Comparison of ENCODE assay signal across 9 mouse cellular contexts in the genomic region with DNA sequence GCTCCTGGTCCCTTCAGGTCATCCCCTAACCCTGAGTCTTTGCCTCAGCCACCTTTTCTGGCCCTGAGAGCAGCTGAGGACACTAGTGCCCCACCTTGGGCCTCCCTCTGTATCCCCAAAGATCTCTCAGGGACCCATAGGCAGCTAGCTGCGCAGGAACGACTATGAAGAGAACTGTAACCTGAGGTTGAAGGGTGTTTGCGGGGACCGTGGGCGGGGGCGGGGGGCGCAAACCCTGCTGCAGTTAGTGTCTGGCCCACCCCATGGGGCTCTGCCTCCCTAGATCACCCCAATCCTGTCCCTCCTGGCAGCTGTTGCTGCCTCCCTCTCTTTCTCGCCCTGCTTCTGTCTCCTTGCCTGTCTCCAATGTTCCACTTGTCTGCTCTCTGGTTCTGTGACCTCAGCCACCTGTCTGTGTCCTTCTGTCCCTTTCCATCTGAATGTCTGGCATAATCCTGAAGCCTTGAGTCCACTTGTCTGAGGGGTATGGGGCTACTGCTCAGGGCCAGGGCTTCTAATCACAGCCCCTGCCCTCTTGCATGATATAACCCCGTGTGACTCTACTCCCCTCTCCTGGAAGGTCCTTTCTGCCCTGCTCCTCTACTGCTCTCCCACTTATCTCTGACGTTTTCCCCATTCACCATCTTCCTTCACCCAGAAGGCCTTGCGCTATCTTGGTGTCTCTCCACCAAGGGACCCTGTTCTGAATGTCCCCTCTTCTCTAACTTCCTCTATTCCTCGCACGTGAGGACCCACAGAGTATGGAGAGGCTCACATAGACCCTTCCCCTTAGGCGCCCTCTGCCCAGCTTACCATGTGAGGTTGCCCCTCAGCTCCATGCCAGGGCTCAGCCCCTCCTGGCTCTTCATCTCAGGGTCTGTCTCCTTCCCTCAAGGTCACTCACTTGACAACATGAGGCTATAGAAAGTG. TPM values are rescaled to one million over a fixed set of nuclear protein-coding genes. Genes with fewer than 3 reads are reported as not detected.
A peak's percentile ranks its signal among the peaks of the same experiment; 100 is the strongest.
DNase-seq lines count a peak whose midpoint lies in the region; ATAC-seq and TF ChIP-seq lines count a peak whose summit lies in the region.
"Had no signal": no experiment of that assay in that cellular context is flagged by ENCODE, and none has a peak within 500 bp of the region (broad histone marks: within the 10 kb centered on the region; RNA-seq: fewer than 3 reads in every experiment).

No protein-coding gene starts in this region.

- intact Hi-C loops in heart, adult 2 months (cut with DNase I), result loop anchor here (5.0 kb wide), 1 partner anchor 50 kb away; a partner anchor contains a TSS

- DNase-seq in heart, adult 2 months, result peak; percentile 24 to 41
- DNase-seq in heart, adult 8-10 months (ENCODE audit: low spot score), result no peak
- DNase-seq in forebrain, postnatal 0 days, result no peak
- no peak for DNase-seq in embryo, embryonic 9.5 days (ENCODE audit: extremely low spot score)
- DNase-seq in adrenal gland, postnatal 4 days (ENCODE audit: low spot score in 2 of 2), result no peak
- DNase-seq in spleen, adult 18-20 months, result no peak
- DNase-seq: kidney, adult 9 months had no signal

- no peak for ATAC-seq in forebrain, postnatal 0 days
- no peak for ATAC-seq in liver, embryonic 15.5 days (ENCODE audit: insufficient read depth)

- H3K4me3 ChIP-seq in heart, adult 2 months, result peak overlapping the region; percentile 54
- peak overlapping the region; percentile 62 for H3K4me3 ChIP-seq in ES-Bruce4 (ENCODE audit: low read depth, low read length)
- peak overlapping the region; percentile 64 for H3K4me3 ChIP-seq in forebrain, postnatal 0 days (ENCODE audit: low read depth, low read length)
- H3K4me3 ChIP-seq in liver, embryonic 15.5 days (replicated peaks), result peak overlapping the region; percentile 52

- no peak for TF ChIP-seq EP300 in heart, adult 2 months (IDR thresholded peaks at IDR 0.05; ENCODE audit: insufficient read depth, low read depth, low read length)
- no peak for TF ChIP-seq EP300 in ES-Bruce4 (IDR thresholded peaks at IDR 0.05; ENCODE audit: insufficient read depth, low read depth, low read length)

- peak; percentile 44; the same call in 1 of the 2 replicates for TF ChIP-seq POLR2A in heart, adult 2 months (IDR thresholded peaks at IDR 0.05; ENCODE audit: insufficient read depth, low read depth, low read length)
- no peak for TF ChIP-seq POLR2A in ES-Bruce4 (IDR thresholded peaks at IDR 0.05; ENCODE audit: insufficient read depth, low read length)

- 49% methylated on average over 14 of the region's 14 CpGs for WGBS in heart, adult 2 months
- 50% methylated on average over 14 of the region's 14 CpGs for WGBS in forebrain, postnatal 0 days
- WGBS in liver, embryonic 15.5 days (ENCODE audit: insufficient replicate concordance), result 37% methylated on average over 14 of the region's 14 CpGs

- peak overlapping the region; percentile 95 for H3K4me2 ChIP-seq in forebrain, postnatal 0 days (ENCODE audit: low read depth)
- peak overlapping the region; percentile 75 for H3K4me2 ChIP-seq in liver, embryonic 15.5 days

- no peaks in the 10 kb centered on the region for H3K9me3 ChIP-seq in ES-Bruce4 (replicated peaks; ENCODE audit: control insufficient read depth, insufficient read depth, low read length, poor library complexity, severe bottlenecking)
- no peaks in the 10 kb centered on the region for H3K9me3 ChIP-seq in forebrain, postnatal 0 days (ENCODE audit: low read length)
- H3K9me3 ChIP-seq in liver, embryonic 15.5 days (replicated peaks), result no peaks in the 10 kb centered on the region

- peak overlapping the region; percentile 82 for H3K9ac ChIP-seq in heart, adult 2 months (ENCODE audit: low read depth, low read length)
- peak overlapping the region; percentile 49 for H3K9ac ChIP-seq in ES-Bruce4 (ENCODE audit: low read depth, poor library complexity, severe bottlenecking)
- H3K9ac ChIP-seq in forebrain, postnatal 0 days, result peak overlapping the region; percentile 65; the same call in 1 of the 2 replicates
- no peak overlapping the region for H3K9ac ChIP-seq in liver, embryonic 15.5 days

- H3K79me2 ChIP-seq in heart, adult 2 months (replicated peaks; ENCODE audit: control insufficient read depth, insufficient read depth, low read length), result no peaks in the 10 kb centered on the region

- H3K4me1 ChIP-seq in heart, adult 2 months (ENCODE audit: control insufficient read depth, insufficient read depth, low read length), result peaks cover 10% of the 10 kb centered on the region
- no peaks in the 10 kb centered on the region for H3K4me1 ChIP-seq in ES-Bruce4 (ENCODE audit: control insufficient read depth, insufficient read depth, low read length)
- peaks cover 4% of the 10 kb centered on the region; the same call in 1 of the 2 replicates for H3K4me1 ChIP-seq in forebrain, postnatal 0 days (ENCODE audit: insufficient read depth)
- H3K4me1 ChIP-seq in liver, embryonic 15.5 days (replicated peaks), result peaks cover 66% of the 10 kb centered on the region

- H3K27ac ChIP-seq in heart, adult 2 months, result peak overlapping the region; percentile 90
- no peak overlapping the region for H3K27ac ChIP-seq in ES-Bruce4 (ENCODE audit: insufficient read depth, low read length)
- H3K27ac ChIP-seq in forebrain, postnatal 0 days (ENCODE audit: low read depth, low read length), result no peak overlapping the region
- H3K27ac ChIP-seq in liver, embryonic 15.5 days (replicated peaks), result no peak overlapping the region

- H3K36me3 ChIP-seq in heart, adult 2 months (ENCODE audit: control insufficient read depth, insufficient read depth, low read length), result peaks cover 2% of the 10 kb centered on the region; the same call in 1 of the 2 replicates
- H3K36me3 ChIP-seq in ES-Bruce4 (ENCODE audit: control insufficient read depth, insufficient read depth, low read length, poor library complexity, severe bottlenecking), result no peaks in the 10 kb centered on the region
- H3K36me3 ChIP-seq in forebrain, postnatal 0 days (ENCODE audit: insufficient read depth), result no peaks in the 10 kb centered on the region
- no peaks in the 10 kb centered on the region for H3K36me3 ChIP-seq in liver, embryonic 15.5 days (replicated peaks)

- TF ChIP-seq CTCF in heart, adult 2 months (IDR thresholded peaks at IDR 0.05), result no peak
- no peak for TF ChIP-seq CTCF in ES-Bruce4 (IDR thresholded peaks at IDR 0.05; ENCODE audit: low read depth, low read length)
- no peak for TF ChIP-seq CTCF in forebrain, postnatal 0 days (IDR thresholded peaks at IDR 0.05; ENCODE audit: low read depth)

- no peaks in the 10 kb centered on the region for H3K27me3 ChIP-seq in heart, adult 2 months (ENCODE audit: control insufficient read depth, insufficient read depth, low read length)
- H3K27me3 ChIP-seq in ES-Bruce4 (ENCODE audit: control insufficient read depth, insufficient read depth, low read length, poor library complexity, severe bottlenecking), result peaks cover 3% of the 10 kb centered on the region; the same call in 1 of the 2 replicates
- H3K27me3 ChIP-seq in forebrain, postnatal 0 days (ENCODE audit: insufficient read depth, low read length), result 0 out of 2 replicates have a peak, but pooled peaks cover 3% of the 10 kb centered on the region
- peaks cover 66% of the 10 kb centered on the region for H3K27me3 ChIP-seq in liver, embryonic 15.5 days

RNA-seq across cellular contexts. Expression of a gene that starts 0.9 kb away (rescaled TPM):
- 100 to 1,000 TPM; 338 to 388 TPM for total RNA-seq in heart, adult 2 months (2021)
- polyA plus RNA-seq in heart, adult 2 months (2012; rRNA removed), result 197 and 335 TPM in 2 replicates
- total RNA-seq in heart, adult 8-10 months (2022), result 100 to 1,000 TPM; 334 to 410 (median 360) TPM
- polyA plus RNA-seq in ES-Bruce4 (2011; ENCODE audit: insufficient read depth, insufficient read length, low read depth, missing spikeins), result 2.7 and 3.3 TPM in 2 replicates
- 10.3 and 11.6 TPM in 2 replicates for total RNA-seq in forebrain, postnatal 0 days (2014; rRNA removed)
- polyA plus RNA-seq in forebrain, postnatal 0 days (2015; fragmentation: Nextera tagmentation; extraction: Ambion mirVana), result 5.8 and 8.3 TPM in 2 replicates
- polyA plus RNA-seq in liver, embryonic 15.5 days (2015; fragmentation: Nextera tagmentation; extraction: Ambion mirVana), result 1.0 and 1.1 TPM in 2 replicates
- 10 to 100 TPM; 13.0 to 13.2 TPM for total RNA-seq in adrenal gland, postnatal 4 days (2021)

RNA-seq across cellular contexts. Expression of a gene that starts 15.8 kb away (rescaled TPM):
- total RNA-seq in heart, adult 2 months (2021), result under 1 TPM in 1 of 2 experiments, not detected in 1; 0.14 TPM
- 0.23 and 0.62 TPM in 2 replicates for polyA plus RNA-seq in heart, adult 2 months (2012; rRNA removed)
- under 1 TPM in 3 of 4 experiments, not detected in 1; 0.22 to 0.44 (median 0.33) TPM for total RNA-seq in heart, adult 8-10 months (2022)
- polyA plus RNA-seq in ES-Bruce4 (2011; ENCODE audit: insufficient read depth, insufficient read length, low read depth, missing spikeins), result 0.88 and 1.5 TPM in 2 replicates
- total RNA-seq in forebrain, postnatal 0 days (2014; rRNA removed), result 129 and 214 TPM in 2 replicates
- 110 and 128 TPM in 2 replicates for polyA plus RNA-seq in forebrain, postnatal 0 days (2015; fragmentation: Nextera tagmentation; extraction: Ambion mirVana)
- 0.31 and 0.66 TPM in 2 replicates for polyA plus RNA-seq in liver, embryonic 15.5 days (2015; fragmentation: Nextera tagmentation; extraction: Ambion mirVana)
- 1 to 10 TPM; 7.1 to 9.4 TPM for total RNA-seq in adrenal gland, postnatal 4 days (2021)

RNA-seq across cellular contexts. Expression of a gene that starts 32.3 kb away (rescaled TPM):
- total RNA-seq in heart, adult 2 months (2021), result not detected
- 0.23 TPM in 1 of 2 replicates, not detected in the other for polyA plus RNA-seq in heart, adult 2 months (2012; rRNA removed)
- total RNA-seq in heart, adult 8-10 months (2022), result not detected
- polyA plus RNA-seq in ES-Bruce4 (2011; ENCODE audit: insufficient read depth, insufficient read length, low read depth, missing spikeins), result 6.9 and 8.9 TPM in 2 replicates
- total RNA-seq in forebrain, postnatal 0 days (2014; rRNA removed), result not detected in 2 replicates
- polyA plus RNA-seq in forebrain, postnatal 0 days (2015; fragmentation: Nextera tagmentation; extraction: Ambion mirVana), result not detected in 2 replicates
- polyA plus RNA-seq in liver, embryonic 15.5 days (2015; fragmentation: Nextera tagmentation; extraction: Ambion mirVana), result 1.2 and 1.9 TPM in 2 replicates
- 1 to 10 TPM in 1 of 2 experiments, not detected in 1; 1.1 TPM for total RNA-seq in adrenal gland, postnatal 4 days (2021)

RNA-seq across cellular contexts. Expression of a gene that starts 51.9 kb away (rescaled TPM):
- 10 to 100 TPM; 10.2 to 14.2 TPM for total RNA-seq in heart, adult 2 months (2021)
- polyA plus RNA-seq in heart, adult 2 months (2012; rRNA removed), result 6.6 and 13.3 TPM in 2 replicates
- 10 to 100 TPM in 3 of 4 experiments, 1 to 10 TPM in 1; 8.2 to 15.2 (median 12.1) TPM for total RNA-seq in heart, adult 8-10 months (2022)
- polyA plus RNA-seq in ES-Bruce4 (2011; ENCODE audit: insufficient read depth, insufficient read length, low read depth, missing spikeins), result 80.0 and 83.5 TPM in 2 replicates
- total RNA-seq in forebrain, postnatal 0 days (2014; rRNA removed), result 41.4 and 52.2 TPM in 2 replicates
- polyA plus RNA-seq in forebrain, postnatal 0 days (2015; fragmentation: Nextera tagmentation; extraction: Ambion mirVana), result 11.0 and 15.6 TPM in 2 replicates
- 6.0 and 6.6 TPM in 2 replicates for polyA plus RNA-seq in liver, embryonic 15.5 days (2015; fragmentation: Nextera tagmentation; extraction: Ambion mirVana)
- total RNA-seq in adrenal gland, postnatal 4 days (2021), result 10 to 100 TPM; 42.7 to 44.7 TPM

RNA-seq across cellular contexts. Expression of a gene that starts 51.9 kb away (rescaled TPM):
- 10 to 100 TPM; 26.3 to 29.7 TPM for total RNA-seq in heart, adult 2 months (2021)
- polyA plus RNA-seq in heart, adult 2 months (2012; rRNA removed), result 10.4 and 18.4 TPM in 2 replicates
- total RNA-seq in heart, adult 8-10 months (2022), result 10 to 100 TPM; 24.9 to 35.0 (median 29.2) TPM
- 90.6 and 99.8 TPM in 2 replicates for polyA plus RNA-seq in ES-Bruce4 (2011; ENCODE audit: insufficient read depth, insufficient read length, low read depth, missing spikeins)
- 97.7 and 119 TPM in 2 replicates for total RNA-seq in forebrain, postnatal 0 days (2014; rRNA removed)
- 108 and 120 TPM in 2 replicates for polyA plus RNA-seq in forebrain, postnatal 0 days (2015; fragmentation: Nextera tagmentation; extraction: Ambion mirVana)
- polyA plus RNA-seq in liver, embryonic 15.5 days (2015; fragmentation: Nextera tagmentation; extraction: Ambion mirVana), result 60.8 and 62.4 TPM in 2 replicates
- total RNA-seq in adrenal gland, postnatal 4 days (2021), result 10 to 100 TPM; 79.5 to 80.4 TPM

Comparison
In these comparisons a context has a peak if more than half of its experiments do, and no peak if none do; other contexts are left out.
1. DNase-seq: peak in heart, adult 2 months (2 of 2); none in heart, adult 8-10 months (single experiment), forebrain, postnatal 0 days (single experiment), embryo, embryonic 9.5 days (single experiment), adrenal gland, postnatal 4 days (0 of 2) and spleen, adult 18-20 months (0 of 2).
2. RNA of a gene that starts 0.9 kb away (total RNA-seq): 338 to 388 TPM in heart, adult 2 months and 334 to 410 TPM in heart, adult 8-10 months; 13.0 to 13.2 TPM in adrenal gland, postnatal 4 days and 10.3 to 11.6 TPM in forebrain, postnatal 0 days; every median in the first group is over 10 times any median in the second.
3. RNA of a gene that starts 15.8 kb away (total RNA-seq): 129 to 214 TPM in forebrain, postnatal 0 days; 7.1 to 9.4 TPM in adrenal gland, postnatal 4 days, 0.22 to 0.44 TPM in heart, adult 8-10 months and 0.14 TPM in heart, adult 2 months; every median in the first group is over 10 times any median in the second.
4. Peak in every context shown above with its lines, with median percentiles within 50 percentile points of each other: H3K4me3 ChIP-seq.